Mouse (Mus musculus) spleen, adult 2 months (tissue): ENCODE results near the gene Neurl2.

Experiments
- CTCF ChIP-seq: fragments of 200-500 bp; IDR thresholded peaks from 2 replicates; pipeline ENCODE4 v1.5.1; 2011; ENCODE audit warnings: mild to moderate bottlenecking, inconsistent platforms; ENCODE audit not compliant: insufficient read depth, insufficient read length, insufficient replicate concordance; ENCODE audit errors: extremely low read depth
- POLR2A ChIP-seq: fragments of 200-500 bp; IDR thresholded peaks from 2 replicates; pipeline ENCODE4 v1.6.1; 2011; ENCODE audit warnings: low read depth, low read length, inconsistent platforms

DNA sequence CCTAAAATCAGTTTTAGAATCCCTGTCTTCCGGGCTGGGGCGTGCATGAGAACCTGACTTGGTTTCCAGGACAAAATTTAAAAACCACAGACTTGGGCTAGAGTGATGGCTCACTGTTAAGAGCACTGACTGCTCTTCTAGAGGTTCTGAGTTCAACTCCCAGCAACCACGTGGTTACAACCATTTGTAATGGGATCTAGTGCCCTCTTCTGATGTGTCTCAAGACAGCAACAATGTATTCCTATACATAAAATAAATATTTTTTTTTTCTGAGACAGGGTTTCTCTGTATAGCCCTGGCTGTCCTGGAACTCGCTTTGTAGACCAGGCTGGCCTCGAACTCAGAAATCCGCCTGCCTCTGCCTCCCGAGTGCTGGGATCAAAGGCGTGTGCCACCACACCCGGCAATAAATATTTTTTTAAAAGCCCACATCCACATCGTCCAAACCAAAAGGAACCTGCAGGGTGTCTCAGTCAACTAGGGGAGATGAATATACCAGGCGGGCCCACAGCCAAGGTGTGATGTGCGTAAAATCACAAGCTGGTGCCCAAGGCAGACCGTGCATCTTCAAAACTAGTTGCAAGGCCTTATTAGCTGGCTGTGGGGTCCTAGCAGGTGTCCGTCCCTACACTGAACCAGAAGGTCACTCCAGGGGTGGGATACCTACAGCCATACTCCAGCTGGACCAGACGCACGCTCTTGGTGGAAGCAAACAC, 1.1 kb downstream of the Neurl2 start:
- TF ChIP-seq CTCF (no peak), POLR2A (no peak)
